Mouse (Mus musculus): Measurements from ENCODE around the gene Ltv1.

GRCm38 (mm10) chr10:13133850-13134249 is 59.1 kb downstream of the Ltv1 start:
- TF ChIP-seq POLR2A (IDR thresholded peaks at IDR 0.05; ENCODE audit: low read depth, low read length), result no peak
- no peak for TF ChIP-seq CTCF (conservative IDR thresholded peaks at IDR 0.05; ENCODE audit: insufficient read depth, insufficient read length, low read depth, low read length)
